Mouse (Mus musculus) heart, adult 2 months (tissue): ENCODE data around the gene Fam90a1a. TPM values are rescaled to one million over a fixed set of nuclear protein-coding genes. Genes with fewer than 3 reads are reported as not detected.

Source experiments
- DNase-seq, 2 experiments: peaks; one replicate each; pipeline ENCODE4 v3.0.0; 2021
- H3K27ac ChIP-seq: fragments of 200-600 bp; 2 replicates; pipeline ENCODE4 v1.8.1; 2022
- H3K27me3 ChIP-seq: fragments of 200-500 bp; 2 replicates; pipeline ENCODE4 v1.6.1; 2012; ENCODE audit warnings: mild to moderate bottlenecking, low read length, inconsistent platforms, mixed read lengths; ENCODE audit not compliant: control insufficient read depth, insufficient read depth
- H3K36me3 ChIP-seq: fragments of 200-500 bp; 2 replicates; pipeline ENCODE4 v1.6.1; 2012; ENCODE audit warnings: low read length, inconsistent platforms; ENCODE audit not compliant: control insufficient read depth, insufficient read depth
- H3K4me1 ChIP-seq: fragments of 200-500 bp; 2 replicates; pipeline ENCODE4 v1.6.1; 2011; ENCODE audit warnings: low read length; ENCODE audit not compliant: control insufficient read depth, insufficient read depth
- H3K4me3 ChIP-seq: fragments of 200-600 bp; 2 replicates; pipeline ENCODE4 v1.8.1; 2022
- H3K79me2 ChIP-seq: fragments of 200-500 bp; replicated peaks from 2 replicates; pipeline ENCODE4 v1.6.1; 2012; ENCODE audit warnings: mild to moderate bottlenecking, inconsistent platforms, low read length, moderate library complexity, mixed read lengths; ENCODE audit not compliant: control insufficient read depth, insufficient read depth
- H3K9ac ChIP-seq: fragments of 200-500 bp; 2 replicates; pipeline ENCODE4 v1.6.1; 2012; ENCODE audit warnings: low read depth, mild to moderate bottlenecking, control low read depth, inconsistent platforms, low read length, mixed read lengths
- CTCF ChIP-seq: fragments of 200-600 bp; IDR thresholded peaks from 2 replicates; pipeline ENCODE4 v1.8.1; 2022; ENCODE audit warnings: antibody characterized with exemption, mild to moderate bottlenecking, moderate library complexity
- EP300 ChIP-seq: fragments of 200-500 bp; IDR thresholded peaks from 2 replicates; pipeline ENCODE4 v1.6.1; 2011; ENCODE audit warnings: low read depth, low read length, control low read depth; ENCODE audit not compliant: insufficient read depth
- POLR2A ChIP-seq: fragments of 200-500 bp; IDR thresholded peaks from 2 replicates; pipeline ENCODE4 v1.6.1; 2011; ENCODE audit warnings: mild to moderate bottlenecking, low read depth, low read length, control low read depth; ENCODE audit not compliant: insufficient read depth
- WGBS: fragments of 180-500 bp; shearing (Covaris S2); methylation state at CpG from one replicate; pipeline ENCODE4 v1.1.7; 2018; 5-methylcytosine and 5-hydroxymethylcytosine counted together
- intact Hi-C: fragments of 180-260 bp; cut with DNase I; formaldehyde crosslinking; loops from one replicate; pipeline ENCODE4 v1.15.1; 2025
- polyA plus RNA-seq: library from polyadenylated mRNA; depleted of rRNA; stranded (reverse); fragments of >200 nt; gene quantifications from 2 replicates; pipeline ENCODE4 v1.2.3, GENCODE M21; 2012; rRNA removed
- total RNA-seq, 2 experiments: library from RNA; stranded (reverse); gene quantifications; 2 replicates each; pipeline ENCODE4 v1.2.3; 2021

The Fam90a1a gene
- total and polyA plus RNA-seq, 3 experiments, result not detected

- TF ChIP-seq EP300 (no peak), POLR2A (no peak), CTCF (no peak)
- Histone ChIP-seq H3K9ac (no peak overlapping the region), H3K4me1 (no peaks in the 10 kb centered on the region), H3K27me3 (no peaks in the 10 kb centered on the region), H3K4me3 (no peak overlapping the region), H3K27ac (no peak overlapping the region), H3K79me2 (no peaks in the 10 kb centered on the region), H3K36me3 (no peaks in the 10 kb centered on the region)
- WGBS, result 24% methylated on average over 3 of the region's 3 CpGs
- intact Hi-C loops, result no loop called here
- no peak for DNase-seq
These were observed 50.9 kb downstream of the Fam90a1a start for GRCm38 (mm10) chr8:22009403-22009802.

GRCm38 (mm10) chr8:22013034-22013707, 54.7 kb downstream of the Fam90a1a start:
- WGBS, result 73% methylated on average over 24 of the region's 24 CpGs
- no peak overlapping the region for H3K4me3 ChIP-seq

More at GRCm38 (mm10) chr8:22013034-22013707, 54.7 kb downstream of the Fam90a1a start:
- no peak overlapping the region for H3K9ac ChIP-seq
- no peaks in the 10 kb centered on the region for H3K4me1 ChIP-seq
- no peaks in the 10 kb centered on the region for H3K36me3 ChIP-seq
- no peak for TF ChIP-seq EP300
- no peak for TF ChIP-seq CTCF
- no peak for TF ChIP-seq POLR2A
- no peaks in the 10 kb centered on the region for H3K79me2 ChIP-seq
- DNase-seq, result no peak
- H3K27me3 ChIP-seq, result no peaks in the 10 kb centered on the region
- intact Hi-C loops, result no loop called here
- H3K27ac ChIP-seq, result no peak overlapping the region

Other genes starting within 250 kb of the Fam90a1a start
- gene Defa24, start 224.2 kb upstream of the Fam90a1a start, total RNA-seq, result not detected
- gene Defa24, start 224.2 kb upstream of the Fam90a1a start, polyA plus RNA-seq, result not detected in 2 replicates
- not detected for gene Defb50, start 135.2 kb upstream of the Fam90a1a start, total RNA-seq
- not detected in 2 replicates for gene Defb50, start 135.2 kb upstream of the Fam90a1a start, polyA plus RNA-seq
- not detected for gene Defb2, start 118.8 kb upstream of the Fam90a1a start, total RNA-seq
- gene Defb2, start 118.8 kb upstream of the Fam90a1a start, polyA plus RNA-seq, result not detected in 2 replicates
- not detected for gene Defb10, start 99.8 kb upstream of the Fam90a1a start, total RNA-seq
- not detected in 2 replicates for gene Defb10, start 99.8 kb upstream of the Fam90a1a start, polyA plus RNA-seq
- gene Defb9, start 73.3 kb upstream of the Fam90a1a start, total RNA-seq, result not detected
- gene Defb9, start 73.3 kb upstream of the Fam90a1a start, polyA plus RNA-seq, result not detected in 2 replicates
- not detected for gene Defb11, start 52.3 kb upstream of the Fam90a1a start, total RNA-seq
- not detected in 2 replicates for gene Defb11, start 52.3 kb upstream of the Fam90a1a start, polyA plus RNA-seq
- not detected for gene Defb15, start 26.0 kb upstream of the Fam90a1a start, total RNA-seq
- gene Defb15, start 26.0 kb upstream of the Fam90a1a start, polyA plus RNA-seq, result not detected in 2 replicates
- not detected for gene Defb35, start 20.4 kb upstream of the Fam90a1a start, total RNA-seq
- not detected in 2 replicates for gene Defb35, start 20.4 kb upstream of the Fam90a1a start, polyA plus RNA-seq
- not detected for gene Defb13, start 12.0 kb upstream of the Fam90a1a start, total RNA-seq
- gene Defb13, start 12.0 kb upstream of the Fam90a1a start, polyA plus RNA-seq, result not detected in 2 replicates
- not detected for gene Ccdc70, start 11.1 kb downstream of the Fam90a1a start, total RNA-seq
- not detected in 2 replicates for gene Ccdc70, start 11.1 kb downstream of the Fam90a1a start, polyA plus RNA-seq
- under 1 TPM; 0.05 to 0.07 TPM for gene Atp7b, start 101.6 kb downstream of the Fam90a1a start, total RNA-seq
- 0.06 and 0.43 TPM in 2 replicates for gene Atp7b, start 101.6 kb downstream of the Fam90a1a start, polyA plus RNA-seq
- gene Alg11, start 102.0 kb downstream of the Fam90a1a start, total RNA-seq, result 1 to 10 TPM; 7.7 to 8.1 TPM
- gene Alg11, start 102.0 kb downstream of the Fam90a1a start, polyA plus RNA-seq, result 3.3 and 7.5 TPM in 2 replicates
- gene Nek5, start 166.3 kb downstream of the Fam90a1a start, total RNA-seq, result not detected
- 0.12 and 0.23 TPM in 2 replicates for gene Nek5, start 166.3 kb downstream of the Fam90a1a start, polyA plus RNA-seq
- 1 to 10 TPM; 1.4 to 2.1 TPM for gene Nek3, start 207.7 kb downstream of the Fam90a1a start, total RNA-seq
- gene Nek3, start 207.7 kb downstream of the Fam90a1a start, polyA plus RNA-seq, result 1.00 and 1.9 TPM in 2 replicates
- gene Ckap2, start 227.1 kb downstream of the Fam90a1a start, total RNA-seq, result under 1 TPM; 0.11 to 0.29 TPM
- 0.21 and 0.53 TPM in 2 replicates for gene Ckap2, start 227.1 kb downstream of the Fam90a1a start, polyA plus RNA-seq
- 10 to 100 TPM; 25.2 to 27.0 TPM for gene Vps36, start 234.1 kb downstream of the Fam90a1a start, total RNA-seq
- gene Vps36, start 234.1 kb downstream of the Fam90a1a start, polyA plus RNA-seq, result 9.9 and 16.2 TPM in 2 replicates